Comparison of ENCODE assay signal across 16 mouse cellular contexts in the genomic region with DNA sequence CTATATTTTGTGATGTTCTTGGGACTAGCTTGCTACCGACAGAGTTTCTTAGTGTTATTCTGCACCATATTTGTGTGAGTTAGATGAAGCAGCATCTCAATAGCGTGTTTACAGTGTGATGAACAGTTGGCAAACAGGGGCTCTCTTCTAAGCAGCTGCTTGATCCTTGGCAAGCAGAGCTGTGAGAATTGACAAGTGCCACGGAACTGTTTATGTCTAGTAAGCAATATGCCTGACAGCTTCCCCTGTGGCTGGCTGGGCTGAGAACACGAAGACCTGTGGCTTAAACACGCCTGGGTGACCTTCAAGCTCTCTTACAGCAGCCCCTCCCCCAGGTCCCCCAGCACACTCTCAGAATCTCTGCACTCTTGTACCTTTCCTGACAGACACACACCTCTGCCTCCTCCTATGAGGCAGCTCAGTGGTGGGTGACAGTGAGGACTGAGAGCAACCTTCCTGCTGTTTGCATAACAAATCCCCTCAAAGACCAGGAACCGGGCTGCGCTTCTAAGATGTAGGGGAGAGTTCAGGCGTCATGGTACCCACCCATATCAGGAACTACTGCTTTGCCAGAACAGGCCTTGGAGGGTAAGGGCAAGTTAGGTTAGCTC. TPM values are rescaled to one million over a fixed set of nuclear protein-coding genes. Genes with fewer than 3 reads are reported as not detected.
DNase-seq lines count a peak whose midpoint lies in the region; ATAC-seq lines count a peak whose summit lies in the region.
"Had no signal": no experiment of that assay in that cellular context is flagged by ENCODE, and none has a peak within 500 bp of the region (broad histone marks: within the 10 kb centered on the region; RNA-seq: fewer than 3 reads in every experiment).

No protein-coding gene starts in this region.

- DNase-seq in heart, embryonic 10.5 days (ENCODE audit: low spot score) = no peak
- DNase-seq in heart, postnatal 14 days = no peak
- peak; percentile 32 for DNase-seq in left cerebral cortex, postnatal 4 days
- no peak for DNase-seq in left cerebral cortex, adult 11 months (ENCODE audit: low spot score)
- no peak for DNase-seq in right cerebral cortex, postnatal 25 days
- no peak for DNase-seq in right cerebral cortex, adult 18-20 months
- DNase-seq in cerebellum, postnatal 36 days = no peak
- DNase-seq: cerebellum, postnatal 14 days; gastrocnemius, adult 2 months; kidney, postnatal 14 days; thymus, postnatal 4 days had no signal

- intact Hi-C loops in heart, postnatal 14 days (cut with DNase I) = no loop called here
- intact Hi-C loops in left cerebral cortex, postnatal 4 days (cut with DNase I) = no loop called here

- ATAC-seq in forebrain, embryonic 16.5 days = peak; percentile 88
- ATAC-seq: intestine, postnatal 0 days had no signal

- no peaks in the 10 kb centered on the region for H3K9me3 ChIP-seq in heart, embryonic 10.5 days
- no peaks in the 10 kb centered on the region for H3K9me3 ChIP-seq in forebrain, embryonic 16.5 days (ENCODE audit: control insufficient read depth, low read length)
- H3K9me3 ChIP-seq: lung, embryonic 15.5 days; neural tube, embryonic 13.5 days; stomach, embryonic 15.5 days had no signal

- H3K4me3 ChIP-seq in heart, embryonic 10.5 days = no peak overlapping the region
- H3K4me3 ChIP-seq in forebrain, embryonic 16.5 days (replicated peaks; ENCODE audit: low read length) = no peak overlapping the region
- H3K4me3 ChIP-seq: gastrocnemius, adult 2 months; lung, embryonic 15.5 days; neural tube, embryonic 13.5 days; stomach, embryonic 15.5 days had no signal

- peak overlapping the region; percentile 77; the same call in 1 of the 2 replicates for H3K27ac ChIP-seq in heart, embryonic 10.5 days
- H3K27ac ChIP-seq in forebrain, embryonic 16.5 days (ENCODE audit: low read length) = no peak overlapping the region
- H3K27ac ChIP-seq: gastrocnemius, adult 2 months; lung, embryonic 15.5 days; neural tube, embryonic 13.5 days; stomach, embryonic 15.5 days had no signal

- 78% methylated on average over 8 of the region's 8 CpGs for WGBS in heart, embryonic 10.5 days
- 66% methylated on average over 8 of the region's 8 CpGs for WGBS in forebrain, embryonic 16.5 days

- peaks cover 13% of the 10 kb centered on the region for H3K4me1 ChIP-seq in heart, embryonic 10.5 days
- H3K4me1 ChIP-seq in forebrain, embryonic 16.5 days (replicated peaks; ENCODE audit: control insufficient read depth, insufficient read depth, low read length) = peaks cover 4% of the 10 kb centered on the region; the same call in 1 of the 2 replicates
- H3K4me1 ChIP-seq: lung, embryonic 15.5 days; neural tube, embryonic 13.5 days; stomach, embryonic 15.5 days had no signal

- no peak overlapping the region for H3K9ac ChIP-seq in forebrain, embryonic 16.5 days (replicated peaks; ENCODE audit: low read depth, low read length)
- H3K9ac ChIP-seq: lung, embryonic 15.5 days; neural tube, embryonic 13.5 days; stomach, embryonic 15.5 days had no signal

- H3K36me3 ChIP-seq in heart, embryonic 10.5 days = peaks cover 89% of the 10 kb centered on the region
- peaks cover 41% of the 10 kb centered on the region for H3K36me3 ChIP-seq in forebrain, embryonic 16.5 days (ENCODE audit: control insufficient read depth, insufficient read depth)

- H3K27me3 ChIP-seq in heart, embryonic 10.5 days (ENCODE audit: insufficient read depth, poor library complexity, severe bottlenecking) = no peaks in the 10 kb centered on the region
- no peaks in the 10 kb centered on the region for H3K27me3 ChIP-seq in forebrain, embryonic 16.5 days (replicated peaks; ENCODE audit: control insufficient read depth, insufficient read depth, low read length)
- H3K27me3 ChIP-seq: lung, embryonic 15.5 days; neural tube, embryonic 13.5 days; stomach, embryonic 15.5 days had no signal

- no peak overlapping the region for H3K4me2 ChIP-seq in forebrain, embryonic 16.5 days (ENCODE audit: low read length)
- H3K4me2 ChIP-seq: lung, embryonic 15.5 days; neural tube, embryonic 13.5 days; stomach, embryonic 15.5 days had no signal

RNA-seq across cellular contexts. Expression of gene Leo1, which starts 21.8 kb away (rescaled TPM):
- 36.3 and 49.1 TPM in 2 replicates for polyA plus RNA-seq in heart, embryonic 10.5 days (2016; fragmentation: Nextera tagmentation; extraction: Ambion mirVana)
- total RNA-seq in heart, postnatal 14 days (2021) = 10 to 100 TPM; 15.3 to 20.0 TPM
- 10 to 100 TPM; 36.9 to 38.3 TPM for total RNA-seq in left cerebral cortex, postnatal 4 days (2021)
- polyA plus RNA-seq in forebrain, embryonic 16.5 days (2015; fragmentation: Nextera tagmentation; extraction: Ambion mirVana) = 41.9 and 43.7 TPM in 2 replicates

RNA-seq across cellular contexts. Expression of gene Mapk6, which starts 53.4 kb away (rescaled TPM):
- polyA plus RNA-seq in heart, embryonic 10.5 days (2016; fragmentation: Nextera tagmentation; extraction: Ambion mirVana) = 71.2 and 87.1 TPM in 2 replicates
- total RNA-seq in heart, postnatal 14 days (2021) = 10 to 100 TPM; 36.2 to 38.2 TPM
- total RNA-seq in left cerebral cortex, postnatal 4 days (2021) = 100 to 1,000 TPM; 108 to 111 TPM
- 139 and 141 TPM in 2 replicates for polyA plus RNA-seq in forebrain, embryonic 16.5 days (2015; fragmentation: Nextera tagmentation; extraction: Ambion mirVana)
